Mouse (Mus musculus) brain, embryonic 18.5 days (tissue): ENCODE results near the gene Adgrb3.
"Not testable (repeated sequence)": the region's sequence is repeated elsewhere in the genome, so short reads cannot be mapped to it uniquely, and the experiment has no call there.

ENCODE experiments used
- DNase-seq: peaks from one replicate; pipeline ENCODE4 v3.0.0-alpha.2; 2012; ENCODE audit warnings: low read depth, low spot score

The Adgrb3 gene

DNA sequence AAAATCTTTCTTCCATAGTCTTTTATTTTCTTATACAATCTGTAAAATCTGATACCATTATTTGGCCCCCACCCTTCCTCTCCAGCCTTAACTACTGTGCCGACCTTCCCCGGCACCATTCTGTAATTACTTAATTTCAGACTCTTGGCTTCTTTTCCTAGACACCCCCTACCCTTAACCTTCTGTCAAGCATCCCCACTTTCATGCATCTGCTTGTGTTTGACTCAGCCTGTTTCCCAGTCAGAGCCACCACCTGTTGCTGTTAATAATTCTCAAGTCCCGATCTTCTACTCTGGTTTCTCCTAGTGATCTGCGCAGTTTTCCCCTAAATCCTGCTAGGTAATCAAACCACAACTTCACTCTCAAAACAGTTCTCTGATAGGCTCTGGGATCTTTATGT is 83.9 kb downstream of the Adgrb3 start:
- no peak for DNase-seq

- DNase-seq = no peak
Measured at GRCm38 (mm10) chr1:25744736-25745135, 84.8 kb downstream of the Adgrb3 start.

- no peak for DNase-seq
Measured at GRCm38 (mm10) chr1:25729844-25730243, 99.7 kb downstream of the Adgrb3 start.

DNA sequence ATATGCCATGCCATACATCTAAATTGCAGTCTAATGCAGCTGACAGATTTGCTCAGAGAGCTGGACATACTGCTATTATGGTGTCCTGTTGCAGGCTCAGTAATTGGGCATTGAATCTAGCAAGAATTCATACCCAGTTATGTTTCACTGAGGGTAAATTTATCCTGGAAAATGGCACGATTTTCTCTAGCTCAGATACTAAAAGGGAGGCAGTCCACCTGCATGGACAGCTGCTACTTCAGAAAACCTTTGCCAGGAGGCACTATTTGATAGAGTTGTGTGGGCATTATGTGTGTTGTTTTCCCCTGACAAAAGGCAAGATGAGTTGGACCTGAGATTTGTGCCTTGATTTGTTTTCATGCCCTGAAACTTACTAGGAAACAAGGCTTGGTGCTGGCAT is 118.0 kb downstream of the Adgrb3 start:
- DNase-seq = no peak

DNA sequence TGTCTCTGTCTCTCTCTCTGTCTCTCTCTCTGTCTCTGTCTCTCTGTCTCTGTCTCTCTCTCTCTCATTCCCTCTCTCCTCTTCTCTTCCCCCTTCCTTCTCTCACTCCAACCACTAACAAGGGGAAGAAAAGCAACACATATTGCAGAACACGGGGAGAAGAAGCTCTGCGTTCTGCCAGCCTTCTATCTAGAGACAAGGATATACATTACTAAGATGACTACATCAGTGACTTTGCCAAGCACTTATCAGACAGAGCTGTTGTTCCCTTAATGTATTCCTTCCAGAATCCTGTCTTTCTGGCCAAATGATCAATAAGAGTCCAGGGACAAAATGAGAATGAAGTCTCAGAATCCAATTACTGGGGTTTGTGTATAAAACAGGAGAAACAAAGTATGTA is 123.2 kb downstream of the Adgrb3 start:
- DNase-seq = no peak

GRCm38 (mm10) chr1:25698702-25699250 is 130.7 kb downstream of the Adgrb3 start:
- DNase-seq = peak; percentile 64

DNA sequence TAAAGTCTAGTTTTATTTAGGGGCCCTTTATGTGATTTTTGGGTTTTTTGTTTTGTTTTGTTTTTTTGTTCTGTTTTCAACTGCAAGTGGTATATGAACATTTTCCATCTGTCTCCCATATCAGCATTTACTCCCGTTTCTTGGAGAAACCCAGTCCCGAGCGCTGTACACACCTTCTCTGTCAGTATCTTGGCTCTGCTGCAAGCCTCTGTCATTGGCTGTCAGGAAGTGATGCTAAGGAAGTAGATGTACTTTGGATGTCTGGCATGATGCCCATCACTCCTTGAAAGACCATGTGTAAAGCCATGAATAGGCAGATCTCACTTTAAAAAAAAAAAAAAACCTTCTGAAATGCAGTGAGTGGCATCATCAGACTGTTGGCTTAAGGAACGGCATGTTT is 132.3 kb downstream of the Adgrb3 start:
- DNase-seq = peak; percentile 54

DNA sequence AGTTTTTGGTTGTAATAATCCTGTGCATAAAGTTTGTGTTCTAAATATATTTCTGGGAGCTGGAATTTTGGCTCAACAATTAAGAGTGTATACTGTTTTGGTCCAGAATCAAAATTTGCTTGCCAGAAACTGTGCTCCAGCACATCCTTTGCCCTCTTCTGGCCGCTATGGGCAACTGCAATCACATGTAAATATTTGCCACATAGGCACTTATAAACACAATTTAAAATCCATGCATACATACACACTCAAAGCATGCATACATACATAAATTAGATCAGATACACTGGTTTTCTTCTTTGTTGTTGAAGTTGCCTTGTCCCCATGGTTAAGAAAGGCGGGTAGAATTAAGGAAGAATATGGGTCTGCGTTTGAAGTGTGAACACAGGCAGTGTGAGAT is 132.7 kb downstream of the Adgrb3 start:
- DNase-seq = no peak

DNA sequence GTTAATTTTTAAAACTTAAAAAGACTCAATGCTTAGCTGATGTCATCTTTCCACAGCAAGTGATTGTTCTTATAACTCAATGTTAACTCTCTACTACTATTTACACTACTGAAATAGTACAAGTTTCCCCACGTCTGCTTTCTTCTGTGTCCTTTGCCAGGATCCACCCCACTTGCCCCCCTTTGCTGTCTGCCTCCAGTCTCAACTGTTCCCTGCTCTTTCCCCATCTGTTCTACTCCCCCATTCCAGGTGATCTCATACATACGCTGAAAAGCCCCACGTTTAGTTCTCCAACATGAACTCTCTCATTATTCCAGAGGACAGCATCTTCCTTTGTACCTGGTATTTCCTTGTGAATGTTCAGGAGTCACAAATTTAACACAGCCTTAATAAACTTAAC is 147.4 kb downstream of the Adgrb3 start:
- no peak for DNase-seq

GRCm38 (mm10) chr1:25679656-25680055 is 149.9 kb downstream of the Adgrb3 start:
- no peak for DNase-seq

DNA sequence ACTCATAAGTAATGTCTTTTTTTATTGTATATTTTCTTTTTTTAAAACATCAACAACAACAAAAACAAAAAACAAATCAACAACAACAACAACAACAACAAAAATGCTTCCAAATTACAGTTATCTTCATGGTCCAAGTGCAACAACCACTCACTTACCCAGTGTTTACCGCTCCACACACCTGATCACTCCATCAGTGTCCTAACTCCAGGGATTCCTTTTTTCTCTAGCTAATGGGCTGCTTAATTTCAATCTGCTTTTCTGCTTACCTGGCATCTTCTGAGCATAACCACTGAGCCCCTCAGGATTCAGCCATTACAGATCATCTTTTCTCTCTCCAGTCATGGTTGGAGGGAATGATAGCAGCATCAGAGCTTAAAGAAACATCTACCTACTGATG is 176.8 kb downstream of the Adgrb3 start:
- no peak for DNase-seq

DNA sequence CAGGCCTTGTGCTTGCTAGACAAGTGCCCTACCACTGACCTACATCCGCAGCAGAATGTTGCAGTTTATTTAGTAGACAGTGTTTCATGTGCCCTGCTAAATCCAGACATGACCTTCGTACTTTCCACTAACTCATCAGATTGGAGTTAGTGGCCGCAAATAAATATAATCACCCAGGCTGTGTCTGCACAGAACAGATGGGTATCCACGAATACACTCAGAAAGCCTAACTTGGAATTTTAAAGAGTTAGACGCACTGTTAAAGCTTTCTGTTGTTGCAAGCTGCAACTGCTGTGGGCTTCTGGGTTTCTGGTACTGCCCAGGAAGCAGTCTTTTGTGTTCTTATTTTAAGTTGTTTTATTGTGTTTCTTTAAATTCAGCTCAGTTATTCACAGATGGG is 185.3 kb downstream of the Adgrb3 start:
- no peak for DNase-seq

DNA sequence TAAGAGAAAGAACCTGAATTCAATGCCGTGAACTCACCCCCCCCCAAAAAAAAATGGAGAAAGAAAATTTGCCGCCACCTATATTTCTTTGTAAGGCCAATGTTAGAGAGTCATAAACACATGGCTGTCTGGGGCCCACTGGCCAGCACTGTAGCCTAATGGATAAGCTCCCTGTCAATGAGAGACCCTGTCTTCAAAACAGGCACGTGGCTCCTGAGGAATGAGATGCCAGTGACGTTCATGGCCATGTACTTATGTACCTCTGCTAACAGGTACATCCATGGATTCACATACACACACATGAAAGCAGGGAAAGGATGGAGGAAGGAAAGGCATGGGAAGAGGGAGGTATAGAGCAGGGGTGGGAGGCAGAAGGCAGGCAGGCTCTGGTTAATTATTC is 208.0 kb downstream of the Adgrb3 start:
- no peak for DNase-seq

GRCm38 (mm10) chr1:25616954-25617353 is 212.6 kb downstream of the Adgrb3 start:
- no peak for DNase-seq

DNA sequence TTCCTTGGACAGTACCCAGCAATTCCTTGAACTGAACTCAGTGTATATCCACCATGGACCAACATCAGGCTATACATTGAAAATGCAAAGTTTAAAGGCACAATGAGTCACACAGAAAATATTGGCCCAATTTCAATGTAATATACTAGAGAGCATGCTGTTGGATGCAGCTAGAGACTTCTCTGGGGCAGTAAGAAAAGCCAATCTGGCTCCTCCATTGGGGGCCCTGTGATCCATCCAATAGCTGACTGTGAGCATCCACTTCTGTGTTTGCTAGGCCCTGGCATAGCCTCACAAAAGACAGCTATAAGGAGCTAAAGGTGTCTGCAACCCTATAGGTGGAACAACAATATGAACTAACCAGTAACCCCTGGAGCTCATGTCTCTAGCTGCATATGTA is 218.7 kb downstream of the Adgrb3 start:
- DNase-seq = not testable (repeated sequence)

DNA sequence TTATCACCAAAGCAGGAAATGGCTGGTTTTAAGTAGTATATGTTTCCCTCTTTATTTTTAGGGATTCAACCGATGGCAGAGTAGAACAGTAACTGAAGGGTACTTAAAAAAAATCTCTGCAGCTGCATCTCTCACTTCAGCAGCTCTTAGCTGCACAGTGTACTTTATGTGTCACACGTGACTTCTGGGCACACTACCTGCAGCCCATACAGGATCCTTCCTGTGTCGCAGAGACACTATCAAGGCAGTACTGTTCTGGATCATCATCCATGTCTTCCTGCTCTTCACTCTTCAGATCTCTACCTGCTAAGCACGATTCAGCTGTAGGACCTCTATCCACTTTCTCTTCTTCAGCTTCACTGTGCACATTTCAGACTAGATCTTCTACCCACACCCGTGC is 230.6 kb downstream of the Adgrb3 start:
- no peak for DNase-seq

DNA sequence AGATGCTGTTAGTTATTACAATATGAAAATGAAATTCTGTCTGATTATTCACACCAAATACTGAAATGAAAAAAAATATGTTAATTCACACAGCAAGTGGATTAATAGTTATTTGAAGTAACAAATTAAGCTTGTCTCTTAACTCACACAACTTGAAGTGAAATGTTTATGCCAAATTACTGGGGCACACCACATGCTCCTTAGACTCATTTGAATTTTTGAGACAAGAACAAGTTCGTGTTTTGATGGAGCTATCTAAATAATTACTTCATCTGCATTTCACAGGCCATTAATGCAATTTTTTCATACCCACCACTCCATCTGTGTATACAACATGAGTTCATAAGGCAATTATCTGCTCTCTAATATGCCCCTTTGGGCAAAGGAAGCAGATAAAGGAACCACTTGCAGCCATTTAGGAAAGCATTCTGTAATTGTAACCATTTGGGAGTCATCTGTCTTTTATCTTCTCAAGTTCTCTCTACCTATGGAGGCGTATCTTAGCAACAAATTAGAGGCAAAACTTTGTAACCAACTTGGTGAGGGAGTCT is 240.9 kb downstream of the Adgrb3 start:
- DNase-seq = peak; percentile 34

DNA sequence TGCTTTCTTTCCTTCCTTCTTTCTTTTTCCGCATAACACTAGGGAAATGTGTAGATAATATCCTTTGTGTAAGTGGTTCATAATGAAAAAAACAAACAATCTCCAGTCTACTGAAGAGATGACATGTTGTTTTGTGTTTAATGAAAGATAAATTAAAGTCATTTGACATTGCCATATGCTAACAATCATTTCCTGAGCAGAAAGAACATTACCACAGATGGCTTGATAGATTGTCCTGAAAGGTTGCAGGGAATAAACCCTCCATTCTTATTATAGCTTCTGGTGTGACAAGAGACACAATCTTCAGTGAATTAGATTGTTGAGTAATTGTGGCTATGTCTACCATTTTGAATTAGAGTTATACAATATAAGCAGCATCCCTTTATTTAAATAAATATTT is 247.8 kb downstream of the Adgrb3 start:
- no peak for DNase-seq

GRCm38 (mm10) chr1:25577836-25578235 is 251.7 kb downstream of the Adgrb3 start:
- DNase-seq = no peak

DNA sequence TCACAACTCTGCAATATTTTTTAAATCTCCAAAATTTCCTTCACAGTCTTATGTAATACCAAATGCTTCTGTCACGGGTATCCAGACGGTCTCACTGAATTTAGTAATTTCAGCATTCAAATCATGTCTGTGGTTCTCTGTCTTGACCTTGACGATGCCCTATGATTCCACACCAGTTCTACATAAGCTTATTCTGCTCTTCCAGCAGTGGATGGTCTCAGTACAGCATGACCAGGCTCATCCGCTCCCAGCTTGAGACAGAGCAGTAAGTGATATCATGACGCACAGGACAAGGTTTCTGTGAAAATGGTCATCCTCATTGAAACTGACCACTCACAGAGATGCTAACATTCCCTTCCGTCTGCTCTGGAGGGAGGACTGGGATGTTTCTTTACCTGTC is 252.9 kb downstream of the Adgrb3 start:
- no peak for DNase-seq

DNA sequence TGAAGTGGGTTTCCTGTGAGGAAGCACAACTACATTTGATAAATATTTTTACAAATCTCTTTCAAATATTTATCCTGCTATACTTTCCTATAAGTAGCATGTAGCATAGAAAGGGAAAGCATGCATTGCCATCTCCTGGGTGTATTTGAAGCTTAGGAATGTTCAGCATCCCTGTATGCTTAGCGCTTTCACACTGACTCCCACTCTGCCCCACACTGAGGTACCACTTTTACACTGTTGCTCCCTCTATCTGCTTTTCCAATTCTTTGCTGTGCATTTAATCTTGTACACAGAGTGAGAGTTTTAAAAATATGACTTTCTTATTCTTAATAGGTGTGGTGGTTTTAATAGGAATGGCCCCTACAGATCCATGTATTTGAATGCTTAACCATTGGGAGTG is 261.4 kb downstream of the Adgrb3 start:
- no peak for DNase-seq

- DNase-seq = no peak
Measured at GRCm38 (mm10) chr1:25546072-25546471, 283.4 kb downstream of the Adgrb3 start.

DNA sequence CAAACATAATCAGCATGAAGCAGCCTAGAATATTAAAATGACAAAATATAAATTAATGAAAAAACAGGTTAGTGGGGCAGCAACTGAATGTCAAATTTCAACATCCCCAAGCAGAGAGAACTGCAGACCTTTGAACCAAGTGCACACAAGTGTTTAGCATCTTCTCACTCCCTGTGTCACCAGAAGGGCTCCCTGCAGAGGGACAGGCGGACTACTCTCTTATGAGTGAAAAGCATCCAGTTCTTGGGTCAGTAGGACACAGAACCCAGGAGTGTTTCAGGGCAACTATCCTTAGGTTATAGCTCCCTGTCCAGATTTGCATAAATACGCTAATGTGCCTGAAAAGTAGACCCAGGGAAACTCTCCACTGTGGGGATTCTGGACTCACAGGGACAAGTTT is 285.6 kb downstream of the Adgrb3 start:
- DNase-seq = no peak

- no peak for DNase-seq
Measured at GRCm38 (mm10) chr1:25542891-25543290, 286.6 kb downstream of the Adgrb3 start.
